Mouse (Mus musculus) urinary bladder, postnatal 36 days (tissue): ENCODE measurements around the gene Ggcx.
A peak's percentile ranks its signal among the peaks of the same experiment; 100 is the strongest.
"Not testable (repeated sequence)": the region's sequence is repeated elsewhere in the genome, so short reads cannot be mapped to it uniquely, and the experiment has no call there.

ENCODE experiments used
- DNase-seq, 2 experiments: peaks; one replicate each; pipeline ENCODE4 v3.0.0; 2022; ENCODE audit warnings: low spot score in 2 of 2, mixed read lengths in 1 of 2

Ggcx gene

DNA sequence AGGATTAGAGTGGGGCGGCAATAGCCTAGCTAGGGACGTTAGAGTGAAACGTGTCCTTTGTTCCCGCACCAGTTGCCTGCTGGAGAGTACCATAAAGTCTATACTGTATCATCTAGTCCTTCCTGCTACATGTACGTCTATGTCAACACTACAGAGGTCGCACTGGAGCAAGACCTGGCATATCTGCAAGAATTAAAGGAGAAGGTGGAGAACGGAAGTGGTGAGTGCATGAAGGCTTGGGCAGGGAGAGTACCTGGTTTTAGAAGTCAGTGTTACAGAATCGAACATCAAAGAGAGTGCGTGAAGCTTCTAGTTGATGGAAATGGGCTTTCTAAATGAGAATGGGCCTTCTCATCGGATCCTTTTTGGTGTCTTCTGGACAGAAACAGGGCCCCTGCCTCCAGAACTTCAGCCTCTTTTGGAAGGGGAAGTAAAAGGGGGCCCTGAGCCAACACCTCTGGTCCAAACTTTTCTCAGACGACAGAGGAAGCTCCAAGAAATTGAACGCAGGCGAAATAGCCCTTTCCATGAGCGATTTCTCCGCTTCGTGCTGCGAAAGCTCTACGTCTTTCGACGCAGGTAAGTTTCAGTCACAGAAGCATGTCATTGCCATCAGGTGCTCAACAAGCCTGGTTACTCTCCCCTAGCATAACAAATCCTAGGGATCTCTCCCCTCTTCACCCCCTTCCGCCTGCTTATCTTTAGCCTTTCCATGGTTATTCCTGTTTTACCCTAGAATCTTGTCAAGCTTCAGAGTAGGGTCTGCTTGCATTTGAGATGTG, 15.1 kb downstream of the Ggcx start:
- no peak for DNase-seq

DNA sequence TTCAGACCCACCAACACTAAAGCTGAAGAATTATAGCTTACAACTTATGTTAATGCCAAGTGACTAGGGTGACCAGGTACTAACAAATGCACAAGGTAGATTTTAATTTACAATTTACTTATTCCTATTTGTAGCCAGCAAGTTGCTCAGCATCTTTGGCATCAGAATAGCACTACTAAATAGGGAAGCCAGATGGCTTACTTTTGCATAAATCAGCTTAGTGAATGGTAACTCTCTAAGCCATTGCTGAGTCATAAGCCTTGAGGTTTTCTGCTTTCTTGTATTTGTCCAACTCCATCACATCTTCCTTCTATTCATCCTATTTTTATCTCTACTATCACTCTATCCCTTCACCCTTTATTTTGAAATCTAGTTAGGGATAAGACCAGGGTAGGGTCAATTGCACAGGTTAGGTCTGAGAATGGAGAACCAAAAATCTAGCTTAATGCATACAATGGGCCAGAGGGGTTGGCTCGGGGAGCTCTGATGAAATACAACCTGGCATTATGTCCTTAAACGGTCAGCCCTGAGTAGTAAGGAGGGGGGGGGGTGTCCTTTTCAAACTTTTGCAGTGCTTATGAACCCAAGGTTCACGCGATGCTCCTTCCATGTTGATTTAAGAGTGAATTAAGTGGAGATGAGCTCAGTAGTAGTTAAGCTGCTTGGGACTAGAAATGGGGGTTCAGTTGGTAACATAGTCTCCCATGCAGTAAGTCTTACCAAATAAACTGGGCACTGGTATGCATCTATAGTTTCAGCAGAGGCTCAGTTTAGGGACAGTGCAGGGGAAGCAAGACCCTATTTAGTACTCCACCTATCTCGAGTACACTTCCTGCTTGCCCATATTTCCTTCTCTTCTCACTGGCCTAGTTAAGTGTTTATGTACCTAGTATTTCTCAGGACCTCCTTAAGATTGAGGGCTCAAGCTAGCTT, 17.1 kb downstream of the Ggcx start:
- no peak for DNase-seq

DNA sequence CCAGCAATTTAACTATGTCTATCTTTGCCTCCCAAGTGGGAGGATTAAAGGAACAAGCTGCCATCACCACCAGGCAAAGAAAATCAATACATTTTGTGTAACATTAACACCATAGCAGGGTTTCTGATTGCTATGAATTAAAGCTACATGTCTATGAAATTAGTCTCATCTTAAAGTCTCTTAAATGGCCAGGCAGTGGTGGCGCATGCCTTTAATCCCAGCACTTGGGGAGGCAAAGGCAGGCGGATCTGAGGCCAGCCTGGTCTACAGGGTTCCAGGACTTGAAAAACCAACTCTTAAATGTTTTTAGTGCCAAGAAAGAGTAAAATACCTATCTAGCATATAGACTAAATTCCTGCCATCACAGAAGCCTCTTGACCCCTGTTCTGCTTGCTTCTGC, 18.0 kb downstream of the Ggcx start:
- DNase-seq = no peak

- no peak for DNase-seq
Observed at GRCm38 (mm10) chr6:72438226-72438625, 24.1 kb downstream of the Ggcx start.

DNA sequence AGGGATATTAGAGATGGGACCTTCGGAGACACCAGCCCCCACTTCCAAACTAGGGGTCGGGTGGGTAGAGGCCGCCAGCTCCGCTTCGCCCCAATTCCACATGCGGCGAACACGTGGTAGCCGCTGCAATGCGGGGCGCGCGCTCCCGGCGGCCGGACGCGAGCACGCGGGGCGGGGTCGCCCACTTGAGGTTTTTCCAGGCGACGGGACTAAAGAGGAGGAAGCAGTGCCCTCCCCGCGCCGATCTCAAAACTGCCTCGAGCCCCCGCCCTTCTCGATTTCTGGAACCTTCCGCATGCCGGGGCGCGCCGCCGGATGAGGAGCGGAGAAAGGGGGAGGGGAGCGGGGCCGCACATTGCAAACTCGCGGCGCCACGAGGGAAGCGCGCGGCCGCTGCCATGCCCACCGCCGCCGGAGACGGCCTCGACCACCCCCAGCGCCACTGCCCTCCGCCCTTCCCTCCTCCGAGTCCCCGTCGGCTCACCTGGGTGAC, 24.8 kb downstream of the Ggcx start:
- peak; percentile 85 to 92 for DNase-seq

DNA sequence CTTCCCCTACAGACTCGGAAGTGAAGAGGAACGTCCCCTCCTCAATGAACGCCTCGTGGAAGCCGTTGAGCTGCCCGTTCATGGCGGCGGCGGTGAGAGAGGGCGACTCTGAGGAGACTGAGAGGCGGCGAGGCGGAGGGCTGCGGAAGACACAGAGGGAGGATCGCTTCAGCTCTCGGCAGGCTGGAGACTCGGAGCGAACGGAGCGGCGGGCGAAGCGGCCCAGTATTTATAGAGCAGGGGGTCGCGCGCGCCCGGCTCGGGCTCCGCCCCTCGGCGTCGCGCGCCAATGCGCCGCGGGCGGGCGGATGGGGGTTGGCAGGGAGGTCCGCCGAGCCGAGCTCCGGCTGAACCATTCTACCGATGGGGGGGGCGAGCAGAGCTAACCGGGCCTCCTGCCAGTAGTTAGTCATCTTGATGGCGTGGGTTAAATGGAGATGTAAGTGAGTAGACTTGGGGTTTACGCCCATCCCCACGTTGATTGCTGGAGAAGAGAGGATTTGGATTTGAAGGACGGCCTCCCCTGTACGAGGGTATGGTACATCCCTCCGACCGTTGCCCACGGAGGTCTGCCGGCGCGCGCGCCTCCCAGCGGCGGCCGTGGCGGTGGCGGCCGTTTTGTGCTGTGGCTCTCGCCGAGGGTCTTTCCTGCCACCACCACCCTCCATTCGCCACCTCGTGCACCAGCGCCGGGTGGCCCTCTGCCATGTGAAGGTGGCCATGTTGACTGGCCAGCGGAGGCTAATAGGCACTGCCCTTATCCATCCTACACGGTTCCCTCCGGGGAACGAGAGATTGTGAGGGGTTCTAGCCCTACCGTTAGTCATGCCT, 25.5 kb downstream of the Ggcx start, which contains the start of gene Mat2a:
Gene Mat2a (minus strand): TSS at position 204 of the 831 bp plus-strand sequence.
- peak; percentile 91 to 94 for DNase-seq

GRCm38 (mm10) chr6:72440186-72440990, 26.3 kb downstream of the Ggcx start:
- no peak for DNase-seq

DNA sequence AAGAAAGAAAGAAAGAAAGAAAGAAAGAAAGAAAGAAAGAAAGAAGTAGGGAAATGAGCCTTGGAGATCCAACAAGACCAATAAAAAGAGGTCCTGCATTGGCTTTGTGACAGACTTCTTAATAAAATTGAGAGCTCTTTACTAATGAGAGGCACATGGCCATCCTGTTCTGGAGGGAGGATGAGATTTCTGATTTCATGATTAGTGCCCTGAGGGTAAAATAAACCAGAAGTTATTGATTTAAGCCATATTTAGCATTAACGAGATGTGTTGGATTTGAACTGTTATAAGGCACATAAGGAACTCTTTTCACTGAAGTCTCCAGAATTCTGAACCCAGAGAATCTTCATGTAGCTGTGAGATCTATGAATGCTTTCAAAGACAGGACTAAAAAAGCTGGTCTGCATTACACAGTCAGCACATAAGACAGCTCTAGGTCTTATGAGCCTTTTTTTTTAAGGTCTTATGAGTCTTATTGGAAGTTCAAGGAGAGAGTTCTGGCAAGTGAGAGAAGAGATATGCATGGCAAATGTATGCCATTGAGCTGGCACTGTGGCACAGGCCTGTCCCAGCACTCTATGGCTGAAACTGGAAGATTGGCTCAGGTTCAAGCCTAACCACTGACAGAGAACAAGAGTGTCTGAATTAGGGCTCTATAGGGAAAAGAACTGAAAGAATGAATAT, 29.0 kb downstream of the Ggcx start:
- DNase-seq = no peak

GRCm38 (mm10) chr6:72445011-72445410, 30.9 kb downstream of the Ggcx start:
- no peak for DNase-seq

DNA sequence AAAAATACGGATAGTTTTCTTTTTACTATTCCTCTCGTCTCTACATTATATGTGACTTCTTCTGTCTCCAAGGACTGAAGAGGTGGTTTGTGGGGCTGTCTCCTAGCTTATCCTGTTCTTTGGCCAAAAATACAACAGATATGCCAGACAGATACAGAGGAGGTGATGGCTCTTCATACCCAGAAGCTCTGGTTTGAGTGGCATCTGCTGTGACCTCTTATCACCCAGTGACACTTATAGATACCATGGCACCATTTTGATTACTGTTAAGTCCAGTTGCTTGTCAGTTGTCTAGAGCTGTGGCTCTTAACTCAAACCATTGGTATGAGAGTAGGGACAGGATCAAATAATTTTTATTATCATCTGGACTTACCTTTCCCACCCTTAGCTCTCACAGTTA, 33.4 kb downstream of the Ggcx start:
- DNase-seq = no peak

- DNase-seq = not testable (repeated sequence)
Observed at GRCm38 (mm10) chr6:72451778-72452177, 37.7 kb downstream of the Ggcx start.

- DNase-seq = no peak
Observed at GRCm38 (mm10) chr6:72452329-72452728, 38.2 kb downstream of the Ggcx start.

- no peak for DNase-seq
Observed at GRCm38 (mm10) chr6:72453578-72453977, 39.5 kb downstream of the Ggcx start.

DNA sequence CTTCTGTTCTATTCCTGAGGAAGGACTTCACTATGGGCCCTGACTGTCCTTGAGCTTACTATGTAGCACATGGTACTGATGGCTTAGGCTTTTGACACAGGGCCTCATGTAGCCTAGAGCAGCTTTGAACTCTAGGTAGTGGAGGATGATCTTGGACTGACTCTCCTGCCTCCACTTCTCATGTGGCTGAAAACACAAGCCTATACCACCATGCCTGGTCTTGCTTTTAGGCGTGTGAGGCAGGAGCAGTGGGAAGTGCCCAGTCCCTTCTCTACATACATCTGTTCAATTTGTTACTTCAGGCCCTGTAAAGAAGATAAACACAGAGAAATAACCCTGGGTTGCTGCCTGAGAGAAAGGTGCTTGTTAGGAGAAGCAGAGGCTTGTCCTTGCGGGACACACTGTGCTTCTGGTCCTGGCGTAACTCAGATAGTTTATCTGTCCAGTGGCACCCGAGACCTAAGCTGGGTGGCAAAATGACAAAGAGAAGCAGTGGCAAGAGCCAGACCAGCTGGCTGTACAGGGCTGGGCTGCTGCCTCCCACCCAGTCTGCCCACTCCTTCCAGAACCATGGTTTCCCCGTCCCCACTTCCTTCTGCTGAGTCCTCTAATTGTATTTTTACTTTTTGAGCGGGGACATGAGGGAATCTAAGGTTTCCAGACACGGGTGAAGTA, 40.1 kb downstream of the Ggcx start:
- no peak for DNase-seq

- no peak for DNase-seq
Observed at GRCm38 (mm10) chr6:72454833-72455373, 40.8 kb downstream of the Ggcx start.

GRCm38 (mm10) chr6:72456567-72456966, 42.5 kb downstream of the Ggcx start:
- no peak for DNase-seq

- no peak for DNase-seq
Observed at GRCm38 (mm10) chr6:72458418-72458817, 44.3 kb downstream of the Ggcx start.

DNA sequence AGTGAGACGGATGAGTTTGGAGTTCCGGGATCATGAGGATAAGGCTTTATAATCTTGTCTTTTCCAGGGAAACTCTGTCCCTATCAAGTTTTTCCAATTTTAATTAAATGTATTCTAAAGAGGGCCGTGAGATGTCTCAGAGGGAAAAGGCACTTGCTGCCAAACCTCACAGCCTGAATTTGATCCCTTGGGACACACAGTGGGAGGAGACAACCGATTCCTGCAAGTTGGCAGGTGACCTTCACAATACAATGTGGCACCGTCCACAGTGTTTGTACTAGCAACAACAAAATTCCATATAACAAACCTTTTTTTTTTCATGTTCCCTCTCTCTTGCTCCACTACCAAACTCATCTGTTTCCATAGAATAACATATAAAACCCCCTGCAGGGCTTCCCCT, 44.8 kb downstream of the Ggcx start:
- DNase-seq = no peak
